ENCODE assay signal across 16 mouse cellular contexts in the genomic region with DNA sequence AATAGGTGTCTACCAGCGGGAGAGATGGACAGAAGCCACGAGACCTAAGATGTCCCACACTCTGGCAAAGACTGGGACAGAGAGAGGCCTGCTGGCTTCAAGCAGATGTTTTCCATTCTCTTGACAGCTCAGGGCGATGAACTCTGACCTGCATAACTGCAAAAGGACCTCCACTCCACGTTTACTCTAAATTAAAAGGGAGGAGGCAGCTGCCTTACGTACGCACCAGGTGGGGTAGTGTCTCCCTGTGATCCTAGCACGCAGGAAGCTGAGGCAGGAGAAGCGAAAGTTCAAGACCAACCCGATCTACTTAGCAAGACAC. TPM values are rescaled to one million over a fixed set of nuclear protein-coding genes. Genes with fewer than 3 reads are reported as not detected.
"Had no signal": no experiment of that assay in that cellular context is flagged by ENCODE, and none has a peak within 500 bp of the region (broad histone marks: within the 10 kb centered on the region; RNA-seq: fewer than 3 reads in every experiment).

No protein-coding gene starts in this region.

- DNase-seq: kidney, adult 9 months; left cerebral cortex, postnatal 4 days; lung, embryonic 14.5 days; lung, postnatal 10 days; right cerebral cortex, postnatal 14 days; thymus, adult 2 months; thymus, postnatal 25 days had no signal

- H3K27ac ChIP-seq: limb, embryonic 13.5 days; liver, embryonic 14.5 days; macrophage; midbrain, embryonic 15.5 days; neural tube, embryonic 13.5 days; stomach, embryonic 15.5 days had no signal

- H3K4me3 ChIP-seq: limb, embryonic 13.5 days; megakaryocyte, embryonic 14.5 days; midbrain, embryonic 15.5 days; neural tube, embryonic 13.5 days; stomach, embryonic 15.5 days had no signal

- H3K9ac ChIP-seq: limb, embryonic 13.5 days; liver, embryonic 14.5 days; lung, embryonic 14.5 days; midbrain, embryonic 15.5 days; neural tube, embryonic 13.5 days; stomach, embryonic 15.5 days had no signal

- H3K36me3 ChIP-seq: limb, embryonic 13.5 days; midbrain, embryonic 15.5 days; neural tube, embryonic 13.5 days; stomach, embryonic 15.5 days had no signal

- H3K27me3 ChIP-seq: limb, embryonic 13.5 days; midbrain, embryonic 15.5 days; neural tube, embryonic 13.5 days; stomach, embryonic 15.5 days had no signal

- H3K9me3 ChIP-seq: midbrain, embryonic 15.5 days; stomach, embryonic 15.5 days had no signal

- ATAC-seq: intestine, embryonic 16.5 days; midbrain, embryonic 15.5 days had no signal

- H3K4me2 ChIP-seq: limb, embryonic 13.5 days; lung, embryonic 14.5 days; midbrain, embryonic 11.5 days; midbrain, embryonic 15.5 days; neural tube, embryonic 13.5 days; stomach, embryonic 15.5 days had no signal

- H3K4me1 ChIP-seq: midbrain, embryonic 15.5 days; neural tube, embryonic 13.5 days; stomach, embryonic 15.5 days had no signal

RNA-seq across cellular contexts. Expression of gene Dpf3, which starts 8.4 kb away (rescaled TPM):
- polyA plus RNA-seq: macrophage had no signal
